Mouse (Mus musculus): ENCODE data around the gene Tgoln1.

Tgoln1 gene

DNA sequence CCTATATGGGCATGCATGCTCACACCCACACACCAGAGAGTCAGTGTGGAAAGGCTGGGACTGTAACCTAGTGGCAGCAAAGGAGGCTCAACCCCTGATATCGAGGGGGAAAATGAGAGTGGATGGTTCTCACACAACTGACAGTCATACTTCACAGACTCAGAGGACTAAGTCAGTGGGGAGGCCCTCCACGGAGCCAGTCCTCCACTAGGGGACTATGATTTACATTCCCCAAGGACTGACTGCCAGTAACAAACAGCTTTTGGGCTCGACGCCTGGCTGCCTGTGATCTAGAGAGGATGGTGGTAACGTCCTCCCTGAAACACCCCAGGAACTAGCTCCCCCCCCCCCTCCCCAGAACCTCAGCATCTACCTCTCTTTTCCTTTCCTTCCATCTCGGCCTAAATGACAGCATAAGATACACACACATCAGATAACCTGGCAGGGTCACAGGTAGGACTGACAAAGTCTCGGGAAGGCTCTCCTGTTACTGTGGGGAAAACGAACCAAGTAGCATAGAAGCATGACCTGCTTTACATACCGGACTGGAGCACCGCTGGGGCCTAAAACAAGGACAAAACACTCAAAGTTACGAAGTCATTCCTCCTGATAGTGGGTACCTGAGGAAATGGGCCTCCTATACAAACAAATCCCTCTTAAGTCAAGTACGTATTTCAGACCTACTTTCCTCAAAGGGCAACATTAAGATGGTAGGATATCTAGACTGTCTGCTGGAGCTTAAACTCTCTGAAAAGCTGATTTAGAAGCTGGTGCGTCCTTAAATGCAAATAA, 19.5 kb downstream of the Tgoln1 start:
- no peak for DNase-seq (ENCODE audit: extremely low read depth, insufficient read length, low spot score)

DNA sequence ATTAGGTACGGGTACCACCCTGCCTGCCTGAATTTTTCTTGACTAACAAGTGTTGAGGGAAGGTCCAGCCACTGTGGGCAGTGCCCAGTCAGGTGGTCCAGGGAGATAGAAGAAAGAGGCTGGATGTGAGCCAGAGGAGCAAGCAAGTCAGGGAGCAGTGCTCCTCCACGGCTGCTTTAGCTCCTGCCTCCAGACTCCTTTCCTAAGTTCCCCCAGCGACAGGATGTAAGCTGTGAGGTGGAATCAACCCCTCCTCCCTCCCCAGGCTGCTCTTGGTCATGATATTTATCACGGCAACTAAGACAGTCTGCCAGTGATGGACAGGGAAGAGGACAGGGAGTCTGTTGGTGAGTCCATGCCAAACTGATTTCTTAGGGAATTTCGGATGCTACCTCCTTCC, 22.9 kb downstream of the Tgoln1 start:
- no peak for DNase-seq (ENCODE audit: extremely low read depth, insufficient read length, low spot score)

DNA sequence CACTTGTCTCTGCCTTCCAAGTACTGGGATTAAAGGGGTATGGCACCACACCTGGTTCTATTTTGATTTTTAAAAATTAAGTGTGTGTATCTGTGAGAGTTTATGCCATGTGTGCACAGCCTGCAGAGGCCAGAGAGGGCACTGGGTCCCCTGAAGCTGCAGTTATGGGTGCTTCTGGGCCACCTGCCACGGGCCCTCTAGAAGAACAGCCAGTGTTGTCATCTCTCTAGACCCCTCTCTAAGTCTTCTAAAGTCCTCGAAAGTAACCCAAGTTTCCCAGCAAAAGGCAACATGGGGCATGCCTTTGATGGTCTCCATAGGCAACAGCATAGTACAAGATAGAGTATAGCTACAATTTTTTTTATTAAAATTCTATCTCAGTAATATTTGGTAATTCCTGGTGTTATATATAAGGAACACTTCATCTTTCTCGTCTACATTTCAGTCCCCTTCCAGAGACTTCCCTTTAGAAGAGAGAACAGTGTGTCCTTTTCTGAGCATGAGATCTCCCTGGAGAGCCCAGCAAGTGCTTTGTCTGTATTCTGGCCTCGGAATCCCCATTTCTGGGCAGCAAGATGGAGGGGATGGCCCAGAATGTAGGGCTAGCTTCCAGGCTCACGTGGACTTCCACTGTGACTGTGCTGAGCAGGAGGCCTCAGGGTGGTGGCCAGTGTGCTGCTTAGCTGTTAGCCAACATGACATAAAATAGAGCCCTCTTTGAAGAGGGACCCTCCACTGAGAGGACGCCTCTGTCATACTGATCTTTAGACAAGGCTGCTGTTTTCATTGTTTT, 23.6 kb downstream of the Tgoln1 start:
- DNase-seq (ENCODE audit: extremely low read depth, insufficient read length, low spot score): no peak

- no peak for DNase-seq (ENCODE audit: extremely low read depth, insufficient read length, low spot score)
Observed at GRCm38 (mm10) chr6:72590111-72590510, 26.7 kb downstream of the Tgoln1 start.

- DNase-seq (ENCODE audit: extremely low read depth, insufficient read length, low spot score): no peak
Observed at GRCm38 (mm10) chr6:72588307-72588706, 28.5 kb downstream of the Tgoln1 start.

DNA sequence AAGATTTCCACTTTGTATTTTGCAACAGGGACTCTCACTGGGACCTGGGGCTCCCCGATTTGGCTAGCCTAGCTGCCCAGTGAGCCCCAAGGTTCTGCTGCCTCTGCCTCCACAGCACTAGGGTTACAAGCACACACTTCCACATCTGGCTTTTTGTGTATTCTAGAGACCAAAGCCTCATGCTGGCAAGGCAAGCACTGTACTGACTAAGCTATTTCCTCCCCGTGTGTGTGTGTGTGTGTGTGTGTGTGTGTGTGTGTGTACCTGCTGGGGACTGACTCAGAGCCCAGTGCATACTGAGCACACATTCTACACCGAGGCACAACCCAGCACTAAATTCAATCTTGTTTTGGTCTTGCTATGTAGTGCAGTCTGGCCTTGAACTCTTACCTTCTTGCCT, 30.1 kb downstream of the Tgoln1 start:
- DNase-seq (ENCODE audit: extremely low read depth, insufficient read length, low spot score): no peak

DNA sequence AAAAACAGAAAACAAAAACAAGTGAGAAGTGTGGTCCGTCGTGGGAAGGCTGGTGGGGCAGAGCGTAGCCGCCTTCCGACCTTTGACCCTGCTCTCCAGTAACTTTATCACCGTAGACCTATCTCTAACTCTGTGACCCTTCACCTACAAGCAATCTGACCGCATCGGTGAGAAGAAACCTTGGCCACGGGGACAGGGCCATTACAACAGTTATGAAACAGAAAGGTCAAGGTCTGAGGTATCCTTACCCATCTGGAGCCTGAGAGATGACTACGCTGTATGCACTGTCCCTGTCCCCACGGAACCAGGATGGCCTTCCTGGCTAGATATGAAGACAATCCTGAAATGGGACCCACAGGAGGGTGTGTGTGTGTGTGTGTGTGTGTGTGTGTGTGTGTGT, 32.6 kb downstream of the Tgoln1 start:
- no peak for DNase-seq (ENCODE audit: extremely low read depth, insufficient read length, low spot score)

- DNase-seq (ENCODE audit: extremely low read depth, insufficient read length, low spot score): no peak
Observed at GRCm38 (mm10) chr6:72583211-72583839, 33.5 kb downstream of the Tgoln1 start.

DNA sequence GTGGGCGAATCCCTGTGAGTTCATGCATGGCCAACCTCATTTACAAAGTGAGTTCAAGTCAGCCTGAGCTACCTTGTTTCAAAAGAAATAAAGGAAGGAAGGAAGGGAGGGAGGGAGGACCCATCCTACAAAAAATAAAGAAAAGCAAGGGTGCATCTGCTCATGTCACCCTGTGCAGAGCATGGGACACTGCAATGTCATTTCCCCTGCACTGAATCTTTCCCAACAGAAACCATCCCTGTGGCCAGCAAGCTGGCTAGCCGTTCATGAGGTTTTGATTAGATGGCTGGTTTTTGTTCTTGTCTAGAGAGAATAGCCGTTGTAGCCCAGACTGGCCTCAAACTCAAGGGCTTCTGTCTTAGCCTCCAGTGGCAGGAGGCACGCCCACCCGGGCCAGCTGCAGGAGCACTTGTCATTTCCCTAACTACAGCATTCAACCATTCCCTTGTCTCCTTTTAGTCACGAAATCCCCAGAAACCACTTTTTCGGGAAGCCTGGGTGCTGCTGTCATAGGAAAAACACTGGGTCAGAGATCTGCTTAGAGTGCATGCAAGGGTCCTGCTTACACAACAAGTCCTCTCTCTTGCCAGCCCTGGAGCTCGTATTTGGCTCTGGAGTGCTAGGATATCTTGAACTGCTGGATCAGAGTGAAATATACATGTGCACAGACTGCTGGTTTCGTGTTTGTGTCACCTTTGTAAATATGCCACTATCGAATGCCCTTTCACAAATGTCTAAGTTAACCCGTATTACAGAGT, 35.0 kb downstream of the Tgoln1 start:
- no peak for DNase-seq (ENCODE audit: extremely low read depth, insufficient read length, low spot score)

DNA sequence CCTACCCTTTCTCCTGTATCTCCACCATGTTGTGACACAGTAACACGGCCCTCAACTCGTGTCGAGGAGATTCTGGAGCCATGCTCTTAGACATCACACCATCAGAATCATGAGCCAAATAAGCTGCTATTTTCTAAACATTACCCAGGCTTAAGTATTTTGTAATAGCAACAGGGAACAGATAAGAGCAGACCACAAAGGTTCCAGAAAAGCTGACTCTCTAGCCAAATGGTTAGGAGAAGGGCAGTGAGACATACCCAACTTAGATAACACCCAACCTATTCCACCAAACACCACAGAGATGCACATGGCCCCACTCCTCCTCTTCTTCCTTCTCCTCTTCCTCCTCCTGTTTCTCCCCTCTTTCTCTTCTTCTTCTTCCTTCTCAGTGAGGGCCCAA, 40.8 kb downstream of the Tgoln1 start:
- no peak for DNase-seq (ENCODE audit: extremely low read depth, insufficient read length, low spot score)

DNA sequence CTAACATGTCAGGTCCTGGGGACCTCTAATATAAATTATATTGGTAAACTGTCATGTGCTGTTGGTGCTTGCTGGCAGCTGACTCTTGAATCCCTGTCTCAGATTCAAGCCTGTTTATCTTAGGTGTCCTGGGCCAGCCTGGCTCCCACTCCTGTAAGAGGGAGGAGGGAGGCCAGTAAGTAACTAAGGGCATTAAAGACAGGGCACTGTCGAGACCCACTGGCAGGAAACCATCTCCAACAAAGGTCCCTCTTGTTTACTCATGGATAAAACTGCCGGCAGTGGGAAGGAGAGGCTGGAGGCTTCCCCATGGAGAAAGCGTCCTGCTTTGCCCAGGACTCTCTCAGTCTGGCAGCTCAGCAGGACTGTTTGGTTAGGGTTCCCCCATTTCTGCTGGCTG, 45.0 kb downstream of the Tgoln1 start:
- no peak for DNase-seq (ENCODE audit: extremely low read depth, insufficient read length, low spot score)

GRCm38 (mm10) chr6:72570644-72571397, 46.0 kb downstream of the Tgoln1 start:
- DNase-seq (ENCODE audit: extremely low read depth, insufficient read length, low spot score): no peak

- DNase-seq (ENCODE audit: extremely low read depth, insufficient read length, low spot score): no peak
Observed at GRCm38 (mm10) chr6:72568736-72569135, 48.1 kb downstream of the Tgoln1 start.

- no peak for DNase-seq (ENCODE audit: extremely low read depth, insufficient read length, low spot score)
Observed at GRCm38 (mm10) chr6:72567508-72567907, 49.3 kb downstream of the Tgoln1 start.

- DNase-seq (ENCODE audit: extremely low read depth, insufficient read length, low spot score): peak; percentile 30
Observed at GRCm38 (mm10) chr6:72566044-72566443, 50.8 kb downstream of the Tgoln1 start.

- no peak for DNase-seq (ENCODE audit: extremely low read depth, insufficient read length, low spot score)
Observed at GRCm38 (mm10) chr6:72565506-72565905, 51.3 kb downstream of the Tgoln1 start.

DNA sequence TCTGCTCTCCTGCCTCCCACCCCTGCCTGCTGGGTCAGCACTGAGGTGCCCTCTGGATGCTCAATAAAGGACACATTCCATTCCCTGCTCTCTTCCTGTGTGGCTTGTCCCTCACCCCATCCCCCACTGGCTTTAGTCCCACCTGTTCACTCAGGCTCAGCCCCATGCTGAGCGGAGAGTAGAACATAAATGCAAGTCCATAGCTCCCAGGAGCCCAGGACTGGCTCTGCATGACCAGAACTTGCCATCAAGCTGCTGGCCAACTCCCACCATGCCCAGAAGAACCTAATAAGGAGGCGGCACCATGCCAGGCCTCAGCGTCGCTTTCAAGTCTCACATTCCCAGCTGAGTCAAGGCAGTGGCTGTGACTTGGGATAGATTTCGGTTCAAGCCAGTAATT, 53.9 kb downstream of the Tgoln1 start:
- no peak for DNase-seq (ENCODE audit: extremely low read depth, insufficient read length, low spot score)

DNA sequence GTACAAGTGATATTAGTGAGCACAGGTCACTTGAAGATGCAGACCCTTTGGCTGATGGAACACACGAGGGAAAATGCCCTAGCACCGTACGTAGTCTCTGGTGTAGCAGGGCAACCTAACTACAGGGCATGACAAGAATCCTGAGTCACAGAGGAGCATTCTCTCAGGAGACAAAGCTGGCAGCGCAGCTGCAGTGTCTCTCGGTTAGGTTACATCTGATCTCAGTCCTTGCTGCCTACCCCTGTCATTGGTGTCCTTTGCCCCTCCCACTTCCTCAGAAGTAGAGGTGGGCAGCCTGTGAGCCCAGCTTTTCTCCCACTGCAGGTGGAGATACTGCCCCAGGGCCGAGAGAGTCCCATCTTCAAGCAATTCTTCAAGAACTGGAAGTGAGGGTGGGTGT, 54.3 kb downstream of the Tgoln1 start:
- no peak for DNase-seq (ENCODE audit: extremely low read depth, insufficient read length, low spot score)

GRCm38 (mm10) chr6:72560801-72561200, 56.0 kb downstream of the Tgoln1 start:
- no peak for DNase-seq (ENCODE audit: extremely low read depth, insufficient read length, low spot score)
